Mouse (Mus musculus): Measurements from ENCODE around the gene AC109138.7. TPM values are rescaled to one million over a fixed set of nuclear protein-coding genes. Genes with fewer than 3 reads are reported as not detected.

AC109138.7 gene
- polyA plus RNA-seq, 1 experiment, result not detected

GRCm38 (mm10) chr19:4206971-4207370 lies 7.2 kb upstream of the AC109138.7 start:
- TF ChIP-seq POLR2A (IDR thresholded peaks at IDR 0.05; ENCODE audit: low read depth, low read length), result no peak
- TF ChIP-seq CTCF (IDR thresholded peaks at IDR 0.05; ENCODE audit: extremely low read depth, insufficient read depth, insufficient read length, insufficient replicate concordance), result peak; percentile 97
- WGBS, result 7% methylated on average over 2 of the region's 2 CpGs
- DNase-seq (ENCODE audit: low read depth in 1 of 2, low spot score in 2 of 2), result peak in 1 of 2 experiments; percentile 62
- no peak overlapping the region for H3K27ac ChIP-seq (ENCODE audit: insufficient read depth, low read length)
- no peak overlapping the region for H3K4me3 ChIP-seq (ENCODE audit: extremely low read depth, insufficient read depth, insufficient read length)
- H3K27me3 ChIP-seq (ENCODE audit: control insufficient read depth, insufficient read depth, low read length), result no peaks in the 10 kb centered on the region
- no peaks in the 10 kb centered on the region for H3K36me3 ChIP-seq (ENCODE audit: control insufficient read depth, insufficient read depth, low read length)
- peaks cover 25% of the 10 kb centered on the region for H3K4me1 ChIP-seq (ENCODE audit: control insufficient read depth, insufficient read depth, insufficient read length)

GRCm38 (mm10) chr19:4208563-4208962 lies 5.6 kb upstream of the AC109138.7 start:
- DNase-seq (ENCODE audit: low read depth in 1 of 2, low spot score in 2 of 2), result no peak
- Histone ChIP-seq H3K27ac (ENCODE audit: insufficient read depth, low read length) (0 out of 2 replicates have a peak overlapping the region, but pooled peaks have one; percentile 4), H3K4me1 (ENCODE audit: control insufficient read depth, insufficient read depth, insufficient read length) (peaks cover 23% of the 10 kb centered on the region), H3K4me3 (ENCODE audit: extremely low read depth, insufficient read depth, insufficient read length) (no peak overlapping the region), H3K36me3 (ENCODE audit: control insufficient read depth, insufficient read depth, low read length) (no peaks in the 10 kb centered on the region), H3K27me3 (ENCODE audit: control insufficient read depth, insufficient read depth, low read length) (no peaks in the 10 kb centered on the region)
- no peak for TF ChIP-seq POLR2A (IDR thresholded peaks at IDR 0.05; ENCODE audit: low read depth, low read length)
- no peak for TF ChIP-seq CTCF (IDR thresholded peaks at IDR 0.05; ENCODE audit: extremely low read depth, insufficient read depth, insufficient read length, insufficient replicate concordance)
- 81% methylated on average over 5 of the region's 5 CpGs for WGBS

GRCm38 (mm10) chr19:4211891-4212588 lies 2.1 kb upstream of the AC109138.7 start:
- peaks cover 32% of the 10 kb centered on the region for H3K4me1 ChIP-seq (ENCODE audit: control insufficient read depth, insufficient read depth, insufficient read length)
- H3K27me3 ChIP-seq (ENCODE audit: control insufficient read depth, insufficient read depth, low read length), result no peaks in the 10 kb centered on the region
- H3K27ac ChIP-seq (ENCODE audit: insufficient read depth, low read length), result no peak overlapping the region
- peaks cover 2% of the 10 kb centered on the region; the same call in 1 of the 2 replicates for H3K36me3 ChIP-seq (ENCODE audit: control insufficient read depth, insufficient read depth, low read length)
- 85% methylated on average over 4 of the region's 4 CpGs for WGBS
- no peak for TF ChIP-seq CTCF (IDR thresholded peaks at IDR 0.05; ENCODE audit: extremely low read depth, insufficient read depth, insufficient read length, insufficient replicate concordance)
- TF ChIP-seq POLR2A (IDR thresholded peaks at IDR 0.05; ENCODE audit: low read depth, low read length), result no peak
- H3K4me3 ChIP-seq (ENCODE audit: extremely low read depth, insufficient read depth, insufficient read length), result no peak overlapping the region
- no peak for DNase-seq (ENCODE audit: low read depth in 1 of 2, low spot score in 2 of 2)

- DNase-seq (ENCODE audit: low read depth in 1 of 2, low spot score in 2 of 2), result no peak
- TF ChIP-seq CTCF (IDR thresholded peaks at IDR 0.05; ENCODE audit: extremely low read depth, insufficient read depth, insufficient read length, insufficient replicate concordance), result no peak
- no peak for TF ChIP-seq POLR2A (IDR thresholded peaks at IDR 0.05; ENCODE audit: low read depth, low read length)
- Histone ChIP-seq H3K36me3 (ENCODE audit: control insufficient read depth, insufficient read depth, low read length) (peaks cover 2% of the 10 kb centered on the region; the same call in 1 of the 2 replicates), H3K4me1 (ENCODE audit: control insufficient read depth, insufficient read depth, insufficient read length) (peaks cover 46% of the 10 kb centered on the region), H3K27me3 (ENCODE audit: control insufficient read depth, insufficient read depth, low read length) (no peaks in the 10 kb centered on the region), H3K27ac (ENCODE audit: insufficient read depth, low read length) (peak overlapping the region; percentile 78), H3K4me3 (ENCODE audit: extremely low read depth, insufficient read depth, insufficient read length) (peak overlapping the region; percentile 42; the same call in 1 of the 2 replicates)
- 17% methylated on average over 9 of the region's 9 CpGs for WGBS
Measured at GRCm38 (mm10) chr19:4213524-4213974, 608 bp upstream of the AC109138.7 start.

GRCm38 (mm10) chr19:4214771-4215450 lies 754 bp downstream of the AC109138.7 start:
- 1% methylated on average over 69 of the region's 81 CpGs for WGBS
- Histone ChIP-seq H3K27ac (ENCODE audit: insufficient read depth, low read length) (peak overlapping the region; percentile 98), H3K4me3 (ENCODE audit: extremely low read depth, insufficient read depth, insufficient read length) (peak overlapping the region; percentile 88), H3K4me1 (ENCODE audit: control insufficient read depth, insufficient read depth, insufficient read length) (peaks cover 51% of the 10 kb centered on the region), H3K27me3 (ENCODE audit: control insufficient read depth, insufficient read depth, low read length) (no peaks in the 10 kb centered on the region), H3K36me3 (ENCODE audit: control insufficient read depth, insufficient read depth, low read length) (peaks cover 2% of the 10 kb centered on the region; the same call in 1 of the 2 replicates)
- no peak for DNase-seq (ENCODE audit: low read depth in 1 of 2, low spot score in 2 of 2)
- TF ChIP-seq POLR2A (IDR thresholded peaks at IDR 0.05; ENCODE audit: low read depth, low read length) (no peak), CTCF (IDR thresholded peaks at IDR 0.05; ENCODE audit: extremely low read depth, insufficient read depth, insufficient read length, insufficient replicate concordance) (no peak)

- no peak for DNase-seq (ENCODE audit: low read depth in 1 of 2, low spot score in 2 of 2)
- H3K27me3 ChIP-seq (ENCODE audit: control insufficient read depth, insufficient read depth, low read length), result no peaks in the 10 kb centered on the region
- H3K4me1 ChIP-seq (ENCODE audit: control insufficient read depth, insufficient read depth, insufficient read length), result peaks cover 56% of the 10 kb centered on the region
- H3K4me3 ChIP-seq (ENCODE audit: extremely low read depth, insufficient read depth, insufficient read length), result peak overlapping the region; percentile 88
- peaks cover 2% of the 10 kb centered on the region; the same call in 1 of the 2 replicates for H3K36me3 ChIP-seq (ENCODE audit: control insufficient read depth, insufficient read depth, low read length)
- peak overlapping the region; percentile 38 for H3K27ac ChIP-seq (ENCODE audit: insufficient read depth, low read length)
- TF ChIP-seq POLR2A (IDR thresholded peaks at IDR 0.05; ENCODE audit: low read depth, low read length) (no peak), CTCF (IDR thresholded peaks at IDR 0.05; ENCODE audit: extremely low read depth, insufficient read depth, insufficient read length, insufficient replicate concordance) (no peak)
- WGBS, result under 1% methylated on average over 18 of the region's 21 CpGs
Measured at GRCm38 (mm10) chr19:4215451-4215840, 1.3 kb downstream of the AC109138.7 start.

Measured in spleen, adult 2 months (tissue).